Mouse (Mus musculus): Measurements from ENCODE around the gene Ikzf3.

GRCm38 (mm10) chr11:98426592-98426991 lies 119.2 kb downstream of the Ikzf3 start:
- TF ChIP-seq CTCF (IDR thresholded peaks at IDR 0.05; ENCODE audit: extremely low read depth, insufficient read depth, insufficient read length, insufficient replicate concordance) = no peak
- TF ChIP-seq POLR2A (IDR thresholded peaks at IDR 0.05; ENCODE audit: low read depth, low read length) = no peak

All from spleen, adult 2 months (tissue).